Mouse (Mus musculus) liver, embryonic 12.5 days (tissue): ENCODE measurements around the gene Olfr378. TPM values are rescaled to one million over a fixed set of nuclear protein-coding genes. Genes with fewer than 3 reads are reported as not detected.

Source experiments
- ATAC-seq: fragments of 200-750 bp; cut with Nextera tagmentation; 2 replicates; pipeline ENCODE4 v1.8.0; 2017; ENCODE audit warnings: moderate number of reproducible peaks, mild to moderate bottlenecking, moderate library complexity
- H3K27ac ChIP-seq: fragments of 300-500 bp; sonication (generic); 2 replicates; pipeline ENCODE4 v1.5.1; 2016; ENCODE audit warnings: mild to moderate bottlenecking
- H3K27me3 ChIP-seq: fragments of 300-500 bp; sonication (generic); replicated peaks from 2 replicates; pipeline ENCODE4 v1.6.1; 2016; ENCODE audit warnings: mild to moderate bottlenecking, moderate library complexity
- H3K36me3 ChIP-seq: fragments of 300-500 bp; sonication (generic); 2 replicates; pipeline ENCODE4 v1.6.1; 2016; ENCODE audit warnings: mild to moderate bottlenecking, moderate library complexity
- H3K4me1 ChIP-seq: fragments of 300-500 bp; sonication (generic); 2 replicates; pipeline ENCODE4 v1.6.1; 2016
- H3K4me2 ChIP-seq: fragments of 300-500 bp; sonication (generic); 2 replicates; pipeline ENCODE4 v1.6.1; 2016; ENCODE audit warnings: mild to moderate bottlenecking, moderate library complexity
- H3K4me3 ChIP-seq: fragments of 300-500 bp; sonication (generic); 2 replicates; pipeline ENCODE4 v1.5.1; 2016; ENCODE audit warnings: mild to moderate bottlenecking, moderate library complexity
- H3K9ac ChIP-seq: fragments of 300-500 bp; sonication (generic); 2 replicates; pipeline ENCODE4 v1.6.1; 2016; ENCODE audit warnings: mild to moderate bottlenecking, moderate library complexity
- H3K9me3 ChIP-seq: fragments of 300-500 bp; sonication (generic); replicated peaks from 2 replicates; pipeline ENCODE4 v1.6.1; 2016; ENCODE audit warnings: mild to moderate bottlenecking, moderate library complexity
- WGBS: fragments of 180-500 bp; shearing (Covaris S2); methylation state at CpG from one replicate; pipeline ENCODE4 v1.1.7; 2016; ENCODE audit not compliant: insufficient replicate concordance; 5-methylcytosine and 5-hydroxymethylcytosine counted together
- polyA plus RNA-seq: library from polyadenylated mRNA; unstranded; fragments of >200 nt; fragmentation: Nextera tagmentation; extraction: Ambion mirVana; gene quantifications from 2 replicates; pipeline ENCODE4 v1.2.1, GENCODE M21; 2016

Olfr378 gene
- polyA plus RNA-seq: not detected in 2 replicates

GRCm38 (mm10) chr11:73428377-73428776, at the start of gene Olfr378:
Gene Olfr378 (minus strand): TSS chr11:73428477.
- Histone ChIP-seq H3K4me1 (no peaks in the 10 kb centered on the region), H3K4me2 (no peak within 1 kb of the TSS), H3K27ac (no peak within 1 kb of the TSS), H3K27me3 (no peaks in the 10 kb centered on the region), H3K9me3 (peaks cover 9% of the 10 kb centered on the region; the same call in 1 of the 2 replicates), H3K9ac (no peak within 1 kb of the TSS), H3K36me3 (no peaks in the 10 kb centered on the region), H3K4me3 (no peak within 1 kb of the TSS)
- ATAC-seq: no peak
- WGBS: 71% methylated on average over 1 of the region's 1 CpGs

DNA sequence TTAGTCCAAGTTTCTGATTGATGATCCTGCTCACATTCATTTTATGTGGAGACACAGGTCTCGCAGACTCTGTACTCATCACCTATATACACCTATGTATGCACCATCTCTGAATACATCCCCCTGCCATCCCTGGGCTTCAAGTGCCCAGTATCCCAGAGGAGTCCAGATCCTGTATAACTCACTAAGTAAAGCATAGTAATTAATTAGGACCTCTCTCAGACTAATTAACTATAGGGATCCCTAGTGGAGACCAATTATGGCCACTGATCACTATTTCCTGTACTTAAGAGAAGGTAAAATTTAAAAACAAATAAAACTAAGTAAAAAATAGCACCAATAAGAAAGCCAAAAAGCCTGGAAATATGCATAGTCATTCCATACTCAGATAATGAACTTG, 29.1 kb upstream of the Olfr378 start, which contains the start of gene Olfr380:
Gene Olfr380, minus strand, starts transcription at position 101 of the 400 bp plus-strand sequence.
- Histone ChIP-seq H3K4me1 (no peaks in the 10 kb centered on the region), H3K27ac (no peak within 1 kb of the TSS), H3K4me2 (no peak within 1 kb of the TSS), H3K36me3 (no peaks in the 10 kb centered on the region), H3K9ac (no peak within 1 kb of the TSS), H3K9me3 (no peaks in the 10 kb centered on the region), H3K27me3 (no peaks in the 10 kb centered on the region), H3K4me3 (no peak within 1 kb of the TSS)
- 75% methylated on average over 1 of the region's 1 CpGs for WGBS
- no peak for ATAC-seq

DNA sequence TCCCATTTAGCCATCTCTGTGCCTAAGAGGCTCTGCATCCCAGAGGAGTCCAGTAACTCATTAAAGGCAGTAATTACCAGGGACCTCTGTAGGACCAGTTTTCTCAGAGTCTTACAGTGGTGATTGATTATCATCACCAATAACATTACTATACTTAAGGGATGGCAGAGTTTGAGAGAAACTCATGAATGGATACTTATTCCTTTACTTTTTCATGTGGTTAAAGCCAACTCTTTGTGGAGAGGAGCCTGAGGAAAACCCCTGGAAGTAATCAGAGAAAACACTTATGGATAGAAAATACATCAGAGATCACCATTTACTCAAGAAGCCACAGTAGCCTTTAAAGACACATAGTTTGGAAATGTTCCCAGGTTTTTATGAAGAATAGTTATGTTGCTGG, 28.8 kb downstream of the Olfr378 start, which contains the start of gene Olfr1:
Gene Olfr1, minus strand, starts transcription at position 101 of the 400 bp plus-strand sequence.
- ATAC-seq: no peak

DNA sequence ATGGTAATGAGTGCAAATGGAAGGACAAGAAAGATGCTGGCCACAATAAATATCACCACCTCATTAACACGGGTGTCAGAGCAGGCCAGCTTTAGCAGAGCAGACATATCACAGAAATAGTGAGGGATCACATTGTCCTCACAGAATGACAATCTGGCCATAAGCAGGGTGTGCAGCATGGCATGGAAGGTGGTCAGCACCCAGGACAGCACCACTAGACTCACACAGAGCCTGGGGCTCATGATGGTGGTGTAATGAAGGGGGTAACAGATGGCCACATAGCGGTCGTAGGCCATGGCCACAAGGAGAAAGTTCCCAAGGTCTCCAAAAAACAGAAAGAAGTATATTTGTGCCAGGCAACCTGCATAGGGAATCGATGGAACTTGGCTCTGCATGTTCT, 32.9 kb downstream of the Olfr378 start:
- no peak overlapping the region for H3K4me3 ChIP-seq
- no peak for ATAC-seq
- no peaks in the 10 kb centered on the region for H3K27me3 ChIP-seq
- no peaks in the 10 kb centered on the region for H3K9me3 ChIP-seq
- no peak overlapping the region for H3K27ac ChIP-seq
- no peak overlapping the region for H3K4me2 ChIP-seq
- 48% methylated on average over 4 of the region's 4 CpGs for WGBS
- H3K36me3 ChIP-seq: no peaks in the 10 kb centered on the region
- H3K9ac ChIP-seq: no peak overlapping the region
- no peaks in the 10 kb centered on the region for H3K4me1 ChIP-seq

More for the DNA sequence above, 28.8 kb downstream of the Olfr378 start, which contains the start of gene Olfr1:
- no peak within 1 kb of the TSS for H3K4me2 ChIP-seq
- no peak within 1 kb of the TSS for H3K9ac ChIP-seq
- no peak within 1 kb of the TSS for H3K27ac ChIP-seq
- H3K4me1 ChIP-seq: no peaks in the 10 kb centered on the region
- no peaks in the 10 kb centered on the region for H3K9me3 ChIP-seq
- H3K27me3 ChIP-seq: no peaks in the 10 kb centered on the region
- H3K36me3 ChIP-seq: no peaks in the 10 kb centered on the region
- no peak within 1 kb of the TSS for H3K4me3 ChIP-seq

Other genes with a start within 250 kb of the Olfr378 start
- gene Ctns, start 229.4 kb downstream of the Olfr378 start, polyA plus RNA-seq: 7.5 and 8.2 TPM in 2 replicates
- 2.1 and 2.3 TPM in 2 replicates for gene Shpk, start 229.0 kb downstream of the Olfr378 start, polyA plus RNA-seq
- gene Trpv1, start 194.2 kb downstream of the Olfr378 start, polyA plus RNA-seq: not detected in 2 replicates
- not detected in 2 replicates for gene Trpv3, start 161.1 kb downstream of the Olfr378 start, polyA plus RNA-seq
- gene Aspa, start 98.9 kb downstream of the Olfr378 start, polyA plus RNA-seq: 1.1 and 1.2 TPM in 2 replicates
- not detected in 2 replicates for gene Gm49340, start 98.7 kb downstream of the Olfr378 start, polyA plus RNA-seq
- 1.0 and 1.9 TPM in 2 replicates for gene Spata22, start 98.7 kb downstream of the Olfr378 start, polyA plus RNA-seq
- not detected in 2 replicates for gene Olfr20, start 77.7 kb downstream of the Olfr378 start, polyA plus RNA-seq
- gene Olfr376, start 57.2 kb downstream of the Olfr378 start, polyA plus RNA-seq: not detected in 2 replicates
- not detected in 2 replicates for gene Olfr1, start 28.9 kb downstream of the Olfr378 start, polyA plus RNA-seq
- not detected in 2 replicates for gene Olfr380, start 29.0 kb upstream of the Olfr378 start, polyA plus RNA-seq
- not detected in 2 replicates for gene Olfr381, start 63.1 kb upstream of the Olfr378 start, polyA plus RNA-seq
- gene Olfr382, start 88.7 kb upstream of the Olfr378 start, polyA plus RNA-seq: not detected in 2 replicates
- not detected in 2 replicates for gene Olfr385, start 164.5 kb upstream of the Olfr378 start, polyA plus RNA-seq
- not detected in 2 replicates for gene Olfr384, start 170.1 kb upstream of the Olfr378 start, polyA plus RNA-seq